Mouse (Mus musculus) liver, embryonic 16.5 days (tissue): ENCODE data around the gene Plagl2. TPM values are rescaled to one million over a fixed set of nuclear protein-coding genes. Genes with fewer than 3 reads are reported as not detected.

Experiments
- ATAC-seq: fragments of 200-750 bp; cut with Nextera tagmentation; 2 replicates; pipeline ENCODE4 v1.8.0; 2017; ENCODE audit warnings: low read depth, mild to moderate bottlenecking, moderate number of reproducible peaks, moderate library complexity
- H3K27ac ChIP-seq: fragments of 300-500 bp; sonication (generic); 2 replicates; pipeline ENCODE4 v1.5.1; 2014; ENCODE audit warnings: mild to moderate bottlenecking, low read length
- H3K27me3 ChIP-seq: fragments of 300-500 bp; sonication (generic); 2 replicates; pipeline ENCODE4 v1.6.1; 2014; ENCODE audit warnings: low read depth, low read length, mixed read lengths; ENCODE audit not compliant: control insufficient read depth, insufficient read depth
- H3K36me3 ChIP-seq: fragments of 300-500 bp; sonication (generic); 2 replicates; pipeline ENCODE4 v1.6.1; 2014; ENCODE audit warnings: mild to moderate bottlenecking; ENCODE audit not compliant: control insufficient read depth, insufficient read depth
- H3K4me1 ChIP-seq: fragments of 300-500 bp; sonication (generic); 2 replicates; pipeline ENCODE4 v1.6.1; 2014; ENCODE audit warnings: low read depth, low read length, mixed read lengths; ENCODE audit not compliant: control insufficient read depth
- H3K4me2 ChIP-seq: fragments of 300-500 bp; sonication (generic); 2 replicates; pipeline ENCODE4 v1.6.1; 2014; ENCODE audit warnings: low read depth, low read length, mixed read lengths
- H3K4me3 ChIP-seq: fragments of 300-500 bp; sonication (generic); 2 replicates; pipeline ENCODE4 v1.5.1; 2014; ENCODE audit warnings: low read depth, mild to moderate bottlenecking, low read length
- H3K9ac ChIP-seq: fragments of 300-500 bp; sonication (generic); 2 replicates; pipeline ENCODE4 v1.6.1; 2014; ENCODE audit warnings: low read depth, low read length
- H3K9me3 ChIP-seq: fragments of 300-500 bp; sonication (generic); replicated peaks from 2 replicates; pipeline ENCODE4 v1.6.1; 2016; ENCODE audit warnings: low read length; ENCODE audit not compliant: control insufficient read depth
- WGBS: fragments of 180-500 bp; shearing (Covaris S2); extraction: QIAGEN DNeasy Blood & Tissue Kit; methylation state at CpG from one replicate; pipeline ENCODE4 v1.1.7; 2014; ENCODE audit not compliant: insufficient replicate concordance; 5-methylcytosine and 5-hydroxymethylcytosine counted together
- polyA plus RNA-seq: library from polyadenylated mRNA; unstranded; fragments of >200 nt; fragmentation: Nextera tagmentation; extraction: Ambion mirVana; gene quantifications from 2 replicates; pipeline ENCODE4 v1.2.1, GENCODE M21; 2015

The Plagl2 gene
- polyA plus RNA-seq, 1 experiment from 2014 or later: 16.7 TPM

GRCm38 (mm10) chr2:153242156-153242555 lies 930 bp upstream of the Plagl2 start:
- Histone ChIP-seq H3K4me3 (peak overlapping the region; percentile 88), H3K9ac (peak overlapping the region; percentile 88), H3K4me1 (peaks cover 33% of the 10 kb centered on the region), H3K36me3 (peaks cover 8% of the 10 kb centered on the region; the same call in 1 of the 2 replicates), H3K9me3 (no peaks in the 10 kb centered on the region), H3K27ac (peak overlapping the region; percentile 90), H3K4me2 (peak overlapping the region; percentile 85), H3K27me3 (no peaks in the 10 kb centered on the region)
- 47% methylated on average over 6 of the region's 6 CpGs for WGBS
- no peak for ATAC-seq

GRCm38 (mm10) chr2:153240701-153241235 lies 458 bp downstream of the Plagl2 start:
- Histone ChIP-seq H3K36me3 (peaks cover 19% of the 10 kb centered on the region), H3K4me2 (peak overlapping the region; percentile 85), H3K27me3 (no peaks in the 10 kb centered on the region), H3K4me3 (peak overlapping the region; percentile 88), H3K9ac (peak overlapping the region; percentile 98), H3K27ac (peak overlapping the region; percentile 97), H3K9me3 (no peaks in the 10 kb centered on the region), H3K4me1 (peaks cover 40% of the 10 kb centered on the region)
- WGBS: under 1% methylated on average over 33 of the region's 33 CpGs
- ATAC-seq: peak; percentile 75

GRCm38 (mm10) chr2:153239860-153240480 lies 1.3 kb downstream of the Plagl2 start:
- Histone ChIP-seq H3K36me3 (peaks cover 27% of the 10 kb centered on the region), H3K27me3 (no peaks in the 10 kb centered on the region), H3K4me3 (peak overlapping the region; percentile 88), H3K4me2 (peak overlapping the region; percentile 85), H3K9ac (peak overlapping the region; percentile 98), H3K27ac (peak overlapping the region; percentile 97), H3K4me1 (peaks cover 42% of the 10 kb centered on the region), H3K9me3 (no peaks in the 10 kb centered on the region)
- no peak for ATAC-seq
- 9% methylated on average over 19 of the region's 22 CpGs for WGBS

GRCm38 (mm10) chr2:153239021-153239859 lies 2.0 kb downstream of the Plagl2 start:
- H3K4me2 ChIP-seq: peak overlapping the region; percentile 85
- peak overlapping the region; percentile 97 for H3K27ac ChIP-seq
- H3K9me3 ChIP-seq: no peaks in the 10 kb centered on the region
- peaks cover 34% of the 10 kb centered on the region for H3K36me3 ChIP-seq
- ATAC-seq: no peak
- 35% methylated on average over 7 of the region's 7 CpGs for WGBS
- no peaks in the 10 kb centered on the region for H3K27me3 ChIP-seq
- H3K4me3 ChIP-seq: peak overlapping the region; percentile 88
- H3K4me1 ChIP-seq: peaks cover 42% of the 10 kb centered on the region
- peak overlapping the region; percentile 98 for H3K9ac ChIP-seq

GRCm38 (mm10) chr2:153238406-153238805 lies 2.8 kb downstream of the Plagl2 start:
- H3K4me1 ChIP-seq: peaks cover 42% of the 10 kb centered on the region
- 43% methylated on average over 2 of the region's 2 CpGs for WGBS
- H3K9me3 ChIP-seq: no peaks in the 10 kb centered on the region
- no peak for ATAC-seq
- H3K27me3 ChIP-seq: no peaks in the 10 kb centered on the region
- H3K9ac ChIP-seq: peak overlapping the region; percentile 98
- peak overlapping the region; percentile 88 for H3K4me3 ChIP-seq
- peak overlapping the region; percentile 97 for H3K27ac ChIP-seq
- H3K36me3 ChIP-seq: peaks cover 42% of the 10 kb centered on the region
- peak overlapping the region; percentile 85 for H3K4me2 ChIP-seq

- Histone ChIP-seq H3K27ac (peak overlapping the region; percentile 97), H3K27me3 (no peaks in the 10 kb centered on the region), H3K36me3 (peaks cover 46% of the 10 kb centered on the region), H3K9ac (peak overlapping the region; percentile 4; the same call in 1 of the 2 replicates), H3K9me3 (no peaks in the 10 kb centered on the region), H3K4me2 (peak overlapping the region; percentile 85), H3K4me1 (peaks cover 42% of the 10 kb centered on the region), H3K4me3 (peak overlapping the region; percentile 88; the same call in 1 of the 2 replicates)
- 73% methylated on average over 4 of the region's 4 CpGs for WGBS
- ATAC-seq: no peak
These were observed 3.3 kb downstream of the Plagl2 start for GRCm38 (mm10) chr2:153237891-153238290.

GRCm38 (mm10) chr2:153237193-153237592 lies 4.0 kb downstream of the Plagl2 start:
- Histone ChIP-seq H3K36me3 (peaks cover 52% of the 10 kb centered on the region), H3K4me2 (peak overlapping the region; percentile 14; the same call in 1 of the 2 replicates), H3K27me3 (no peaks in the 10 kb centered on the region), H3K4me3 (no peak overlapping the region), H3K4me1 (peaks cover 36% of the 10 kb centered on the region), H3K9me3 (no peaks in the 10 kb centered on the region), H3K27ac (no peak overlapping the region), H3K9ac (no peak overlapping the region)
- WGBS: 79% methylated on average over 4 of the region's 4 CpGs
- no peak for ATAC-seq

GRCm38 (mm10) chr2:153228523-153228922 lies 12.7 kb downstream of the Plagl2 start:
- H3K4me2 ChIP-seq: peak overlapping the region; percentile 44; the same call in 1 of the 2 replicates

More at GRCm38 (mm10) chr2:153228523-153228922, 12.7 kb downstream of the Plagl2 start:
- Histone ChIP-seq H3K27me3 (no peaks in the 10 kb centered on the region), H3K4me3 (0 out of 2 replicates have a peak overlapping the region, but pooled peaks have one; percentile 11), H3K4me1 (peaks cover 62% of the 10 kb centered on the region), H3K9ac (peak overlapping the region; percentile 29), H3K27ac (peak overlapping the region; percentile 79), H3K9me3 (no peaks in the 10 kb centered on the region), H3K36me3 (peaks cover 48% of the 10 kb centered on the region)
- WGBS: 68% methylated on average over 5 of the region's 5 CpGs
- ATAC-seq: no peak
